Mouse (Mus musculus) common myeloid progenitor, adult 5-6 weeks (primary cell): ENCODE data around the gene Zfp27. TPM values are rescaled to one million over a fixed set of nuclear protein-coding genes. Genes with fewer than 3 reads are reported as not detected.

Source experiments
- ATAC-seq: replicated peaks from 2 replicates; pipeline ENCODE4 v1.8.0; 2016; ENCODE audit warnings: low read depth, mild to moderate bottlenecking, moderate TSS enrichment, inconsistent platforms; ENCODE audit not compliant: poor library complexity, severe bottlenecking
- total RNA-seq: library from RNA; stranded (forward); fragments of 200-1000, 187-1606 nt; gene quantifications from 2 replicates; pipeline ENCODE4 v1.2.3, GENCODE M21; 2017

Gene Zfp27
- total RNA-seq, result 11.6 and 14.1 TPM in 2 replicates

DNA sequence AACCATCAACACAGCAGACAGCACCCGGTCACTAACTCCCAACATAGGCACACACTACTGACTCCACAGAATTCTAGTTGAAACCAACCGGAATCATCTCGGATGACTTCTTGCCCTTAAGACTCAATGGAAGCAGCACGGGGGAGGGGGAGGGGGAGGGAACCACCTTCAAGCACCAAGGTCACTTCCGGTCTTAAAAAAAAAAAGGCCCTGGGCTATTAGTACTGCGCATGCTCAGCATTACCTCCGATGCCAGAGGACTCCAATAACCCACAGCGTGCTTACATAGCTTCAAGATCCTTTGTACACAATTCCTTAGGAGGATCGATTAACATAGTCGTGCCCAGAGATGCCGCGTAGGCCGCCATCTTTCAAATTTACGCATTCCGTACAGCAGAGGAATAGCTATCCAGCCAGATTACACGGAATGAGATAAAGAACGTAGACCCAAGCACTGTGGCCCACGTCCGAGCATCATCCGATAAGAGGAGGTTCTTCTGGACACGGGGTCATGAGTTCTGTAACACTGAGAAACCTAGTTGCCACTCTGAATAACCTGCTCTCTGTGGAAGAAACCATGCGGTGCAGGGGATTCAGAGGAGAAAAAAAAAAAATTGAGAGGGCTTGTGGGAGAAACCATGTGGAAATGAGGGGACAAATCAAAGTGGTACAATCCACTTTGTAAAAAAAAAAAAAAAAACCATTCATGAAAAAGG, at the start of gene Zfp27:
Gene Zfp27 (minus strand): TSS at position 607 of the 716 bp plus-strand sequence.
- peak; percentile 76 for ATAC-seq

DNA sequence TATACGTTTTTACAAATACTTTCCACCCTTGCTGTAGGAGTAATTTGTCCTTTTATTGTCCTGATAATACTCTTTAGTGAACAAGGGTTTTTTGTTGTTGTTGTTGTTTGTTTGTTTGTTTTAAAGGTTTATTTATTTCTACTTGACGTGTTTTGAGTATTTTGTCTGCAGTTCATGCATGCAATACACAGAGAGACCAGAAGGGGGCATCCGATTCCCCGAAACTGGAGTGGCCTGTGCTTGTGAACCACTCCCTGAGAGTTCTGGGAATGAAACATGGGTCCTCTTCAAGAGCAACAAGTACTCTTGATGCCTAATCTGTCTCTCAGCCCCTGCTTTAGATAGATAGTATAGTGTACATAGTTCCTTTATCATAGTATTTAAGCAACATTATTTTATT, 48.4 kb upstream of the Zfp27 start:
- ATAC-seq, result peak; percentile 33

DNA sequence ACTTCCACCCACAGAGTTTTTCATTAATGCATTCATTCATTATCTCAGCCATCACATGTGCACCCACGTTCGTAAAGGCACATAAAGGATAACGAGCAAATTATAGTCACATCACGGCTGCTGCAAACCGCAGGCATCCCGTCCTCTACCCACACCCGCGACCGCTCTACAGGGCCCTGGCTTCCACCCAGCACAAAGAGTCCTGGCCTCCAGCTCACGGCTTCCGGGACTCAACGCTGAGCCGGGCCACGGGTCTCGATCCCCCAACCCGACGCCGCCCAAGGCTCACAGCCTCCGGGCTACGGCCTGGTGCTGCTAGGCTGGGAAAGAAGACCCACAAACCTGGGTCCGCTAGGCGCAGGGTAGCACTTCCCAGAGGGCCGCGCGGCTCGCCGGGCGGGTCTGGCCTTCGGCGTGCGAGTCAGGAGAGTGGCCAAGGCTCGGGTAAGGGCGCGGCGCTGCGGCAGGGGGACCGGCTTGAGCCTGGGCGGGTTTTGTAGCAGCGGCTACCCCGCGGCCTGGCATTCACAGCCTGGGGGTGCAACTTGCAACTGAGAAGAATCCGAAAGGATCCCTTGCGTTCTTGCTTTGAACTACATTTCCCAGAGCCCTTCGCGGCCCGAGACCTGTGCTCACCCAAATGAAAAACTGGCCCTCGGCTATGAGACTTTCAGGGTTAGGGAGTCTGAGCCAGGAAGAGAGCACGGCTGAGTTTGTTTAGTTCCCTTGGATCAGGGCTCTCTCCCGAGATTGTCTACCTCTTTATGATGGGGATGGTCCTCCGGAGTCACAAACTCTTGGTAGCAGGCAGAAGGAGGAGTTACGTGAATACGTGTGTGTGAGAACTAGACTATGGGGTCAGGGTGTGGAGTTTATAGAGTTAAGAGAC, 47.4 kb upstream of the Zfp27 start, which contains the start of gene Zfp74:
Gene Zfp74 (minus strand): TSS at position 577 of the 889 bp plus-strand sequence.
- peak; percentile 81 for ATAC-seq

GRCm38 (mm10) chr7:29953086-29953485, 46.7 kb upstream of the Zfp27 start:
- ATAC-seq, result no peak

DNA sequence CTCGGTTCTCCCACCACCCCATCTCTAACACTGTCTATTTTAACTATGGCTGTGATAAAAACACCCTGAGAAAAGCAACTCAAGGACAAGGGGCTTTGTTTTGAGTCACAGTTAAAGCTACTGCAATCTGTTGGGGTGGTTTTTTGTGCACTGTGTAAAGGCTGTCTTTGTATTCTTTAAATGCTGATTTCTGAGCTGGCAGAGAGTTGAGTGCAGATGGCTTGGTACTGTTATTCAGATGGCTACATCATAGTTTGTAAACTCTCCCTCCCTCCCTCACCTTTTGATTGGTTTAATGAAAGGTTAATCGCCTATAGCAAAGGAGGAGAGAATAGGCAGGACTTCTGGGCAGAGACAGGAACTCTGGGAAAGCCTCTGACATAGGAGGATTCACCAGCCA, 37.8 kb upstream of the Zfp27 start:
- ATAC-seq, result no peak

DNA sequence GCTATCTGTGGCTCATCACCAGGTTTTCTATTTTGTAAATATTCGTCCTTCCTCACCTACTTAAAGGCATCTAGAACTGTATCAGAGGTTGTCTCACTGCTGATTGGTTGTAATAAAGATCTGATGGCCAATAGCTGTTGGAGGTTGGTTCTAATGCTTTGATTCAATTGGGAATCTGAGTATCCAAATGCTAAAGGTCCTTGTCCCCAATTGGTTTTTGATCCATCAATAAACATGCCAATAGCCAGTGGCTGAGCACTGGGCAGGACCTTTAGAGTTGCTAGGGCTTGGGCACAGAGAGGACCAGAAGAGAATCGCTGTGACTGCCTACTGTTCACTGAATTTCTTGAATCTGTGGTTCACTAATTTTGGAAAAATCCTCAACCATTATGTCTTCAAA, 37.3 kb upstream of the Zfp27 start:
- ATAC-seq, result no peak

DNA sequence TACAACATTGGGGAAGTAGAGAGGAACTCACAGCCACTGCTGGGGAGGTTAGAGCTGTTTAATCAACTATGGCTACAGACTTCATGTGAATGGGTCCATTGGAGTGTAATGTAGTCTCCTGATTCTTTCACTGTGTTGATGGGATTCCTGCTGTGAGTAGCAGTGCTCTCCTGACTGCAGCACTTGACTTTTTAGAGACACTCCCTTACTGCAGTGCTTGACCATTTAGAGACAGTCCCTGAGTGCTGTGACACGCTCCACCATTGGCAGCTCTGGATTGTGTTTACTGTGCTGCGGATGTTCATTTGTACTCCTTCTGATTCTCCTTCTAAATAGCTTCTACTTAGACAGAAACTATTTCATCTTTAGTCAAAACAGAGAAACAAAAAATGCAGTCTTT, 36.4 kb upstream of the Zfp27 start:
- no peak for ATAC-seq

GRCm38 (mm10) chr7:29941027-29941426, 34.7 kb upstream of the Zfp27 start:
- no peak for ATAC-seq

DNA sequence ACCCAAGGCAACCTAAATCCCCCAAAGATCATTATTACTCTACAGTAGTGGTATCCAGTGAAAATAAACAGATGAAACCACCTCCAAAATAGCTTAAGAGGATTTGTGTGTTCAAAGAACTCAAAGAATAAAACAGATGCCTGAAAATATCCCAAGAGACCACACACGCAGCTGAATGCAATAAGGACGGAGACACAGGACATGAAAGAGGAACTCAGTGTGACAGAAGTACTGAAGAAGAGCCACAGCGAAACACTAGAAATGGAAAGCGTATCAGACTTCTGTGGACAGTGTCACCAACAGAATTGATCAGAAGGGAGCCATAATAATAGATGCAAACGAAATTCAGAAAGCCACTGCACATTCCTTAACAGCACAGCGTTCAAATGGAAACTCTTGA, 32.5 kb upstream of the Zfp27 start:
- ATAC-seq, result no peak

DNA sequence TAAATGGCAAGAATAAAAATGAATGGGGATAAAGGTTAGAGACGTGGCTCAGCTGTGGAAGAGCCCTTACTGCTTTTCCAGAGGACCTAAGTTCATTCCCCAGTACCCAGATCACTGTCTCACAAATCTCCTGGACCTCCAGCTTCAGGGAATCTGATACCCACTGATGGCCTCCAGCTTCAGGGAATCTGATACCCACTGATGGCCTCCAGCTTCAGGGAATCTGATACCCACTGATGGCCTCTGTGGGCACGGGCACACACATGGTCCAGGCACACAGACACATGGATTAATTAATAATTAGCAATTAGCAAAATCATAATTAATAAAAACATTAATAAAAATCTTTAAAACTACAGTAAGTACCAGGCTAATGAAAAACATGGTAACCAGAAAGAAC, 16.4 kb upstream of the Zfp27 start:
- no peak for ATAC-seq

- no peak for ATAC-seq
These were observed 15.2 kb upstream of the Zfp27 start for GRCm38 (mm10) chr7:29921439-29922093.

GRCm38 (mm10) chr7:29918062-29918453, 11.7 kb upstream of the Zfp27 start:
- no peak for ATAC-seq

GRCm38 (mm10) chr7:29917371-29918061, 11.1 kb upstream of the Zfp27 start:
- ATAC-seq, result no peak

GRCm38 (mm10) chr7:29912172-29912571, 5.8 kb upstream of the Zfp27 start:
- ATAC-seq, result no peak

- no peak for ATAC-seq
These were observed 3.9 kb upstream of the Zfp27 start for GRCm38 (mm10) chr7:29910252-29910651.

- peak; percentile 78 for ATAC-seq
These were observed 2.0 kb upstream of the Zfp27 start, which contains the start of gene Zfp383 for GRCm38 (mm10) chr7:29908130-29908950. Gene Zfp383 (plus strand): TSS chr7:29908223.

DNA sequence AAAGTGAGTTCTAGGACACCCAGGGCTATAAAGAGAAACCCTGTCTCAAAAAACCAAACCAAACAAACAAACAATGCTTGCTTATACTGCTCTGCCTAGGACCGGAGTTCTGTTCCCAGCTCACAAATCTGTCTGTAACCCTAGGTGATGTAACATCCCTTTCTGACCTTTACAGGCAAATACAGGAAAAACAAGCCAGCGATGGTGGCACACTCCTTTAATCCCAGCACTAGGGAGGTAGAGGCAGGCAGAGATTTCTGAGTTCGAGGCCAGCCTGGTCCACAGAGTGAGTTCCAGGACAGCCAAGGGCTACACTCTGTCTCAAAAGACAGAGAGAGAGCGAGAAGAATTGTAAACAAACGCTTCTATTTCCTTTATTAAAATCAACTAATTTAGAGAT, 834 bp upstream of the Zfp27 start:
- ATAC-seq, result no peak

DNA sequence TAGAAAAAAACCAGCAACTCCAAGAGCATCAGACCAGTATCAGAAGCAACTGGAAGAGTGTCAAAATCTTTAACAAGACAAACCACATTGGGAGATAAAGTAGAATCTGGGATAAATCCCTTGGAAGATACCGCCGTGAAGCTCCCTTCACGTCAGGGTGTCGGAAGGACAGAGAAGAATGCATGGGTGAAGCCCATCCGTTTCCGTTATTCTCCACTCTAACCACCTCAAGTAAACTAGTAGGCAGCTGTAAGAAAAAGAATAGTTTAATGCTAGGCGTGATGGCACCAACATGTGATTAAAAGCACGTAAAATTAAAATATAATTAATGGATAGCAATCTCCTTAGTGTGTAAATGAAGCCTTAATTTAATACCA, 298 bp upstream of the Zfp27 start:
- ATAC-seq, result no peak

DNA sequence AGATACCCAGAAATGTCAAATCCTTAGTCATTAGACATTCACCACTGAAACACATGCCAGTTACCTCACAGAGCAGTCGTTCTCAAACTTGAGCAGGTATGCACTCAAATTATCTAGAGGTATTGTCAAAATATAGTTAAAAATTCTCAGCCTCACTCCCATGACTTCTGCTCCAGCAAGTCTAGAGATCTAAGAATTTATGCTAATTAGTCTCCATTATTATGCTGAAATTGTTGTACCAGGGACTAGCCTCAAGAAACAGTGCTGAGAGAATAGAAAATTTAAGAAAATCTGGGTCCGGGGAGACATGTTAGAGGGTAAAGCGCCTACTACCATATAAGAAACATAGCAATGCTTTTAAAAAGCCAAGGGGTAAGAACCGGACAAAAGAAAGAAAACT, 2.3 kb downstream of the Zfp27 start:
- no peak for ATAC-seq
